Mouse (Mus musculus) neural tube, embryonic 15.5 days (tissue): ENCODE results near the gene Fto. TPM values are rescaled to one million over a fixed set of nuclear protein-coding genes. Genes with fewer than 3 reads are reported as not detected.

Source experiments
- ATAC-seq: fragments of 200-750 bp; cut with Nextera tagmentation; 2 replicates; pipeline ENCODE4 v1.8.0; 2017; ENCODE audit warnings: mild to moderate bottlenecking, moderate TSS enrichment, moderate library complexity; ENCODE audit not compliant: low FRiP score
- H3K27ac ChIP-seq: fragments of 300-500 bp; sonication (generic); replicated peaks from 2 replicates; pipeline ENCODE4 v1.5.1; 2015; ENCODE audit warnings: mild to moderate bottlenecking, inconsistent platforms
- H3K27me3 ChIP-seq: fragments of 300-500 bp; sonication (generic); replicated peaks from 2 replicates; pipeline ENCODE4 v1.6.1; 2015; ENCODE audit warnings: inconsistent platforms
- H3K36me3 ChIP-seq: fragments of 300-500 bp; sonication (generic); 2 replicates; pipeline ENCODE4 v1.6.1; 2015; ENCODE audit warnings: inconsistent platforms
- H3K4me1 ChIP-seq: fragments of 300-500 bp; sonication (generic); 2 replicates; pipeline ENCODE4 v1.6.1; 2015; ENCODE audit warnings: inconsistent platforms
- H3K4me2 ChIP-seq: fragments of 300-500 bp; sonication (generic); 2 replicates; pipeline ENCODE4 v1.6.1; 2015; ENCODE audit warnings: inconsistent platforms, mild to moderate bottlenecking, moderate library complexity
- H3K4me3 ChIP-seq: fragments of 300-500 bp; sonication (generic); replicated peaks from 2 replicates; pipeline ENCODE4 v1.5.1; 2015; ENCODE audit warnings: mild to moderate bottlenecking, inconsistent platforms
- H3K9ac ChIP-seq: fragments of 300-500 bp; sonication (generic); replicated peaks from 2 replicates; pipeline ENCODE4 v1.6.1; 2015; ENCODE audit warnings: mild to moderate bottlenecking, inconsistent platforms
- H3K9me3 ChIP-seq: fragments of 300-500 bp; sonication (generic); replicated peaks from 2 replicates; pipeline ENCODE4 v1.6.1; 2016; ENCODE audit warnings: inconsistent platforms
- WGBS: fragments of 180-500 bp; shearing (Covaris S2); methylation state at CpG from one replicate; pipeline ENCODE4 v1.1.7; 2015; ENCODE audit warnings: mixed read lengths; 5-methylcytosine and 5-hydroxymethylcytosine counted together
- polyA plus RNA-seq: library from polyadenylated mRNA; unstranded; fragments of >200 nt; fragmentation: Nextera tagmentation; extraction: Ambion mirVana; gene quantifications from 2 replicates; pipeline ENCODE4 v1.2.1, GENCODE M21; 2015

Gene Fto
- polyA plus RNA-seq, 1 experiment from 2014 or later = 135 TPM

DNA sequence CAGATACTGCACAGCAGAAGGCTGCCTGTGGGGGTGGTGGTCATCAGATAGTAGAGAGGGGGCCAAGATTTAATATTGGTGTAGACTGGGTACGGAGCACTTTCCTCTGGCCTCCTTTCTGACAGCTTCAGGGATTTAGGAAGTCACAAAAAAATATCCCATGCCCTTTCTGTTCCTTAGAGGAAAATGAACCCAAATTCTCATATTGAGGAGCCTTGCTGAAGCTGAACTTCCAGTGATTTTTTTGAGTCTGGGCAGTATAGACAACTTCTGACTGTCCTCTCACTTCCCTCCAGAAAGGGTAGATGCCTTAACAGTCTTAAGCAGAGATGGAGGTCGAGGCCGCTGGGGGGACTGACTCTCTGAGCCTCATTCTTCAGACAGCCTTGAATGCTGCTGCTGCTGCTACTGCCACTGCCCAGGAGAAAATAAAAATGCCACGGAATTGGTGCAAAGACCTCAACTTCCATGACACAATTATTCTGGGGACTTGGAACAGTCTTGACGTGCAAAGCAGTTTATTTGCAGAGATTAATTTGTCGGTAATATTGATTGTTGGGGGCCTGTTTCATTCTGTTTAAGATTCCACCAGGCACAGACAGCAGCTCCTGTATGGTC lies 398.8 kb downstream of the Fto start:
- Histone ChIP-seq H3K4me2 (no peak overlapping the region), H3K36me3 (no peaks in the 10 kb centered on the region), H3K27ac (no peak overlapping the region), H3K4me1 (peaks cover 50% of the 10 kb centered on the region), H3K27me3 (peaks cover 29% of the 10 kb centered on the region), H3K9me3 (no peaks in the 10 kb centered on the region), H3K4me3 (no peak overlapping the region), H3K9ac (no peak overlapping the region)
- ATAC-seq = no peak
- 30% methylated on average over 6 of the region's 6 CpGs for WGBS

DNA sequence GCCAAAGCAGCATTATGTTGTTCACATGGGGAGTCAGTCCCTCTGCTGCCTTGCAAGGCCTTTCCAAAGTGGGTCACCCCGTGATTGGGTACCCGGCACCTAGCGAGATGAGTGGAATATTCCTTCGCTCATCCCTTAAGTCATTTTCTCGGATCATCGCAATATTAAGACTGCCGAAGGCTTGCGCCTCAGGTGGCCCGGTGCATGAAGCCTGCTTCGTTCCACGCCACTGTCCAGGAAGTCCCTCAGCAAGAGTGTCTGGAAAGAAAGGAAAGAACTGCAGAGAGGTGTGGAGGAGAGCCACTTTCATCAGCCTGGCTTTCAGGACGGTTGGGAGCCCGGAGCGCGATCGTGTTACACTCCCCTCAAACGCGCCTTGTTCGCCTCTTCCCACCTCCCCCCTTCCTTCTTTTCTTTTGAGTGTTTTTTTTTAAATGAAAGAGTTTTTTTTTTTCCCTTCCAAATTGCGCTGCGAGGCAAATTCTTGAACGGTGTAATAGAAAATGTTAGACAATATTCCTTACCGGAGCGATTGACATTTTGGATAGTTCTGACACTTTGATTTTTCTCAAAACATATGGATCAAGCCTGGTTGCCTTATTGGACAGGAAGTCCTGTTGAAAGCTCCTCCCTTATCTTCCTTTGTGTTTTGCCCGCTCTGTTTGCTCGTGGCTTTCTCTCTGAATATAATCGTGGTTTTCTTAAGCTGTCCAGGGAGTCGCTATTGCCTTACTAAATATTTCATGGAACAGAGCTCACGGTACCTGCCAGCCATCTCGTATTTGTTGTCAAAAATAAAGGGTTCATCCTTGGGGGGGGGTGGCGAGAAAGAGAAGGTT lies 399.6 kb downstream of the Fto start:
- peak overlapping the region; percentile 59 for H3K4me2 ChIP-seq
- H3K4me3 ChIP-seq = peak overlapping the region; percentile 30
- peaks cover 30% of the 10 kb centered on the region for H3K27me3 ChIP-seq
- no peaks in the 10 kb centered on the region for H3K9me3 ChIP-seq
- no peak overlapping the region for H3K27ac ChIP-seq
- WGBS = 5% methylated on average over 31 of the region's 31 CpGs
- no peaks in the 10 kb centered on the region for H3K36me3 ChIP-seq
- peaks cover 50% of the 10 kb centered on the region for H3K4me1 ChIP-seq
- ATAC-seq = no peak
- H3K9ac ChIP-seq = no peak overlapping the region

DNA sequence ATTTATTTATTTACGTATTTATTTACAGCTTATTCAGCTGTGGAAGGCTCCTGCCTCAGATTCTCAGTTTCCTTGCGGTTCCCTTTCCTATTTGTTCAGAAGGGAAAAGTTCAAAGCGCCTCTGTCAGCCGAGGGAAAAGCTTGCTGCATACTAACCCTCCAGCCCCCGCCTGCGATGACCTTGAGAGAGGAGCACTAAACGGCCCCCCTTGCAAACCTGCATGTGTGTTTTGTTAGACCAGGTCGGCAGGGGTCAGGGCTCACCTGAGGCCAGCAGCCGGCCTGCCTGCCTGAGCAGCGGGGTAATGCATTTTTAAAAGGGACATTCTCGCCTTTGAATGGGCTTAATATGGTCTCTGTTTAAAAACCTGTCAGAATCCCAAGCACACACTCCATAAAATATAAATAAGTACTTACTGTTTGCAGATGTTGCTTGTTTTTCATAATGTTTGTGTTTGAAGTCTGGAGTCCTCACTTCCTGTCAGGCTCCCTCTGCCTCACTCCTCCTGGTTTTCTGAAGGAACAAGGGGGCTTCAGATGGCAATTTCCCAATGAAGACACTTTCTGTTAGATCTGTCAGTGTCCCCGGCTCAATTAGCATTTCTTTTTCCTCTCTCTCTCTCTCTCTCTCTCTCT lies 400.5 kb downstream of the Fto start:
- H3K27ac ChIP-seq = no peak overlapping the region
- 14% methylated on average over 12 of the region's 12 CpGs for WGBS
- H3K4me1 ChIP-seq = peaks cover 48% of the 10 kb centered on the region
- no peaks in the 10 kb centered on the region for H3K9me3 ChIP-seq
- no peak overlapping the region for H3K9ac ChIP-seq
- peak overlapping the region; percentile 59 for H3K4me2 ChIP-seq
- ATAC-seq = no peak
- H3K27me3 ChIP-seq = peaks cover 30% of the 10 kb centered on the region
- peak overlapping the region; percentile 30; the same call in 1 of the 2 replicates for H3K4me3 ChIP-seq
- no peaks in the 10 kb centered on the region for H3K36me3 ChIP-seq

DNA sequence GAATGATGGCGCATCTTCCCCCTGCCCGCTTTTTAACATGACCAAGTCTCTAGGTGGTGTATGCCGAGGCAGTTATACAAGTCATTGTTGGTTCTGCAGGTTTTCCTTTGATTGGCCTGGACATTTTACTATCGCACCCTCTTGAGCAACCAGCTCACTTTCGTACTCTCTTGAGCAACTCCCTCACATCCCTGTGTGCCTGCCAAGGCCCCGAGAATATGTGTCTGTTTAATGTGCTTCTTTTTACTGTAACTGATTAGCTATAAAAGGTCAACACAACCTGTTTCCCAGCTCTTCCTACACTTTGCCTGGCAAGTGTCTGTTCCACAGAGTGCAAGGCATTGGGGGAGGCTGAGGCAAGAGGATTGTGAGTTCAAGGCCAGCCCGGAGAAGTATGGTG lies 401.4 kb downstream of the Fto start:
- WGBS = 86% methylated on average over 7 of the region's 7 CpGs
- H3K9me3 ChIP-seq = no peaks in the 10 kb centered on the region
- no peak overlapping the region for H3K27ac ChIP-seq
- no peaks in the 10 kb centered on the region for H3K36me3 ChIP-seq
- no peak overlapping the region for H3K9ac ChIP-seq
- no peak overlapping the region for H3K4me2 ChIP-seq
- peaks cover 30% of the 10 kb centered on the region for H3K27me3 ChIP-seq
- H3K4me3 ChIP-seq = no peak overlapping the region
- ATAC-seq = no peak
- H3K4me1 ChIP-seq = peaks cover 39% of the 10 kb centered on the region

DNA sequence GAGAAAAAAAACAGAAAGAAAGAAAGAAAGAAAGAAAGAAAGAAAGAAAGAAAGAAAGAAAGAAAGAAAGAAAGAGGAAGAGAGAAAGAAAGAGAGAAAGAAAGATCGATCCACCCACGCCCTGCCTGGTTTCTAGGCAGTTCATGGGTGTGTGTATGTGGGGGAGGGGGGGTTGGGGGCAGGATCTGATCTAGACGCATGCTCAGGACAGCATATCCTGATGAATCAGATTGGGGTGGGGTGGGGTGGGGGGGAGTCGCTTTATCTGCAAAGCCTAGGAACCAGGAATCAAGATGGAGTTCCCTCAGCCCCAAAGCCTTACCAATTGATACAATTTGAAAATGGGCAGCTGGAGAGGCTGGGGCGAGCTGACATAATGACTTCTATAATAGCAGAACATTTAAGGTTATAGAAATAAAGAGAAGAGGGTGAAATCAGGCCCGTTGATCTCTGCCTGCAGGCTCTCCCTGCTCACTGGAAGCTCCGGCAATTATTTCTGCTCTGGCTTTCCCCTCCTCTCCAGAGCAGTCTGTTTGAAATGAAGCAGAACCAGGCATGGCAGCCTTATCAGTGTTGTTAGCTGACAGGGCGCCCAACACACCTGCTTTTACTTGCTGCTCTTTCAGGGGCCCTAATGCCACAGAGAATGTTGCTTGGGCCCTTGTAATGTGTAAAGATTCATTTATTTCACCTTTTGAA lies 402.2 kb downstream of the Fto start:
- no peak overlapping the region for H3K4me2 ChIP-seq
- H3K27me3 ChIP-seq = peaks cover 28% of the 10 kb centered on the region
- ATAC-seq = no peak
- no peak overlapping the region for H3K4me3 ChIP-seq
- no peak overlapping the region for H3K9ac ChIP-seq
- 44% methylated on average over 8 of the region's 8 CpGs for WGBS
- no peak overlapping the region for H3K27ac ChIP-seq
- peaks cover 31% of the 10 kb centered on the region for H3K4me1 ChIP-seq
- no peaks in the 10 kb centered on the region for H3K9me3 ChIP-seq
- H3K36me3 ChIP-seq = no peaks in the 10 kb centered on the region

Other genes starting within 250 kb of the Fto start
- 18.6 and 20.6 TPM in 2 replicates for gene Rbl2, start 243.5 kb upstream of the Fto start, polyA plus RNA-seq
- gene Aktip, start 113.5 kb upstream of the Fto start, polyA plus RNA-seq = 103 and 113 TPM in 2 replicates
- 9.7 and 10.5 TPM in 2 replicates for gene Rpgrip1l, start 263 bp upstream of the Fto start, polyA plus RNA-seq